Mouse (Mus musculus) CH12.LX (cell line): ENCODE results near the gene Slc25a28.

Experiments used
- CTCF ChIP-seq, 2 experiments: IDR thresholded peaks in 1 of 2; conservative IDR thresholded peaks in 1 of 2; 2 replicates each; pipeline ENCODE4 v1.5.1; 2011 to 2012; ENCODE audit warnings: low read depth in 2 of 2, low read length in 2 of 2, improper control_type of control experiment in 1 of 2, inconsistent platforms in 1 of 2, mild to moderate bottlenecking in 1 of 2, moderate library complexity in 1 of 2
- ELF1 ChIP-seq: IDR thresholded peaks from 2 replicates; pipeline ENCODE4 v1.6.1; 2014; ENCODE audit warnings: low read depth, mild to moderate bottlenecking, inconsistent platforms, low read length, improper control_type of control experiment
- EP300 ChIP-seq: IDR thresholded peaks from 2 replicates; pipeline ENCODE4 v1.6.1; 2011; ENCODE audit warnings: low read length, improper control_type of control experiment
- GABPA ChIP-seq: IDR thresholded peaks from 2 replicates; pipeline ENCODE4 v1.6.1; 2012; ENCODE audit warnings: low read depth, low read length, improper control_type of control experiment, inconsistent platforms; ENCODE audit not compliant: insufficient replicate concordance
- MAX ChIP-seq: IDR thresholded peaks from 2 replicates; pipeline ENCODE4 v1.6.1; 2011; ENCODE audit warnings: low read length, improper control_type of control experiment
- MAZ ChIP-seq: IDR thresholded peaks from 2 replicates; pipeline ENCODE4 v1.6.1; 2012; ENCODE audit warnings: low read depth, mild to moderate bottlenecking, inconsistent platforms, low read length, improper control_type of control experiment, moderate library complexity
- MEF2A ChIP-seq: IDR thresholded peaks from 2 replicates; pipeline ENCODE4 v1.6.1; 2014; ENCODE audit warnings: low read depth, mild to moderate bottlenecking, inconsistent platforms, low read length, improper control_type of control experiment, borderline replicate concordance
- MYC ChIP-seq: IDR thresholded peaks from 2 replicates; pipeline ENCODE4 v1.6.1; 2011; ENCODE audit warnings: low read depth, mild to moderate bottlenecking, improper control_type of control experiment, low read length
- POLR2A ChIP-seq: IDR thresholded peaks from 2 replicates; pipeline ENCODE4 v1.6.1; 2011; ENCODE audit warnings: low read depth, mild to moderate bottlenecking, improper control_type of control experiment, low read length
- RCOR1 ChIP-seq: conservative IDR thresholded peaks from 2 replicates; pipeline ENCODE4 v1.6.1; 2012; ENCODE audit warnings: low read depth, mild to moderate bottlenecking, inconsistent platforms, low read length, improper control_type of control experiment
- SIN3A ChIP-seq: IDR thresholded peaks from 2 replicates; pipeline ENCODE4 v1.6.1; 2012; ENCODE audit warnings: low read length, improper control_type of control experiment, inconsistent platforms
- UBTF ChIP-seq: IDR thresholded peaks from 2 replicates; pipeline ENCODE4 v1.6.1; 2012; ENCODE audit warnings: low read depth, mild to moderate bottlenecking, inconsistent platforms, low read length, improper control_type of control experiment, moderate library complexity

GRCm38 (mm10) chr19:43692815-43693214, 18.1 kb upstream of the Slc25a28 start:
- no peak for TF ChIP-seq POLR2A
- TF ChIP-seq MEF2A = no peak
- TF ChIP-seq ELF1 = no peak
- no peak for TF ChIP-seq CTCF (conservative IDR thresholded peaks at IDR 0.05 in 1 of 2, IDR thresholded peaks at IDR 0.05 in 1 of 2; ENCODE audit: low read depth in 2 of 2, low read length in 2 of 2)
- TF ChIP-seq EP300 = no peak
- no peak for TF ChIP-seq RCOR1
- TF ChIP-seq MAZ = no peak
- no peak for TF ChIP-seq SIN3A
- no peak for TF ChIP-seq MAX
- no peak for TF ChIP-seq MYC
- TF ChIP-seq UBTF = no peak
- TF ChIP-seq GABPA = no peak
